Mouse (Mus musculus) Patski (cell line): ENCODE results near the gene Gltpd2. TPM values are rescaled to one million over a fixed set of nuclear protein-coding genes. Genes with fewer than 3 reads are reported as not detected.
A peak's percentile ranks its signal among the peaks of the same experiment; 100 is the strongest.
"Not testable (repeated sequence)": the region's sequence is repeated elsewhere in the genome, so short reads cannot be mapped to it uniquely, and the experiment has no call there.

Experiments
- ATAC-seq: fragments of 100-300 bp; one replicate; pipeline ENCODE4 v1.8.0; 2021
- CTCF ChIA-PET: fragments of 350-600 bp; sonication (Branson Sonifier 250); formaldehyde crosslinking; loops from one replicate; lab custom pipeline; 2022; ENCODE audit warnings: inconsistent platforms; lab: Charles Lee
- POLR2A ChIA-PET: fragments of 350-600 bp; sonication (Branson Sonifier 250); formaldehyde crosslinking; loops from one replicate; lab custom pipeline; 2022; ENCODE audit warnings: antibody characterized with exemption, inconsistent platforms; lab: Charles Lee
- DNase-seq: peaks from one replicate; pipeline ENCODE4 v3.0.0-alpha.2; 2011; ENCODE audit warnings: low read depth, low spot score
- H3K27me3 ChIP-seq: fragments of 371-371 bp; one replicate; pipeline ENCODE4 v1.5.1; 2021
- CTCF ChIP-seq: fragments of 100-300 bp; IDR thresholded peaks from one replicate; pipeline ENCODE4 v1.5.1; 2021
- in situ Hi-C: fragments of 300-500 bp; cut with MboI; formaldehyde crosslinking; loops from 3 replicates; pipeline ENCODE4 v1.11.1; 2018; ENCODE audit warnings: low pct_unique_long_range_greater_than_20kb, mixed read lengths
- polyA plus RNA-seq: library from polyadenylated mRNA; unstranded; gene quantifications from one replicate; pipeline ENCODE4 v1.2.3, GENCODE M21; 2021

Gltpd2 gene
- polyA plus RNA-seq, 1 experiment from 2014 or later = not detected

DNA sequence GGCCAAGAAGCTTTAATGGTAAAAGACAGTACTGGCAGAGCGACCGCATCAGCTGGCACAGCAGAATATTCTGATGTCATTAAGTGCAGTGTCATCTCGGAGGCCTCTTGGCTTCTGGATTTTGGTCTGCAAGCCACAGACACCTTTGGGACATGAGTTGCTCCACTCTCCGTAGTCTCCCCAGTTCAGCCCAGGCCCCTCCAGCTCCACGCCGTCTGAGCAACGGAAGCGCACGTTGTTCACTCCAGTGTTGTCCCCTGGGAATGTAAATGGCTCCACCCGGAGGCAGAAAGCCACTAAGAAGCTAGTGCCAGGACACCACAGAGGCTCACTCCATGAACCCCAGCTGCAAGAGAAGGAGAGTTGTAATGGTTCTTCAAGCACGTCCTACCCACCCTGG lies 5.5 kb upstream of the Gltpd2 start:
- H3K27me3 ChIP-seq = peaks cover 8% of the 10 kb centered on the region
- no peak for TF ChIP-seq CTCF
- in situ Hi-C loops = no loop called here
- ChIA-PET POLR2A (no interaction called here), CTCF (interaction anchor here (1.0 to 1.5 kb wide), 5 partner anchors 13 to 104 kb away, joined by 3 to 5 read pairs (median 3); no protein-coding TSS in a partner anchor)
- ATAC-seq = no peak
- no peak for DNase-seq

DNA sequence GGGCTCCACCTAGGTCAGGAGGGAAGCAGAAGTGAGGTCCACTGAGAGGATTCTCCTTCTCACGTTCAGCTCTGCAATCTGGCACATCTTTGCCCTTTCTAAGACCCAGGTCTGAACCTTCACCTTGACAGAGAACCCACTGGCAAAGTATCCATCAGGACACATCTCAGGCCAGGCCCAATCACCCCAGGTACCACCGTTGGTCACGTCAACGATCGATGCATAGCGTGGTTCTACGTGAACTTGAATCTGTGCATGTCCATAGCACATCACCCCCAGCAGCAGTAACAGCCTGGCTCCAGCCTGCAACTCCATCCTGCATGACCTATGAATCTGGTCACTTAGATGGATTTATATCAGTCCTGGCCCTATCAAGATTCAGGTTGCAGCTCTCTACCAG lies 4.7 kb upstream of the Gltpd2 start, which contains the start of gene Vmo1:
Vmo1 (minus strand) TSS at position 329 of the 400 bp plus-strand sequence.
- DNase-seq (no peak), ATAC-seq (no peak)
- POLR2A ChIA-PET = no interaction called here
- peaks cover 8% of the 10 kb centered on the region for H3K27me3 ChIP-seq
- in situ Hi-C loops = no loop called here
- TF ChIP-seq CTCF = no peak
- CTCF ChIA-PET = interaction anchor here (1.0 to 1.5 kb wide), 5 partner anchors 13 to 103 kb away, joined by 3 to 5 read pairs (median 3); no protein-coding TSS in a partner anchor

DNA sequence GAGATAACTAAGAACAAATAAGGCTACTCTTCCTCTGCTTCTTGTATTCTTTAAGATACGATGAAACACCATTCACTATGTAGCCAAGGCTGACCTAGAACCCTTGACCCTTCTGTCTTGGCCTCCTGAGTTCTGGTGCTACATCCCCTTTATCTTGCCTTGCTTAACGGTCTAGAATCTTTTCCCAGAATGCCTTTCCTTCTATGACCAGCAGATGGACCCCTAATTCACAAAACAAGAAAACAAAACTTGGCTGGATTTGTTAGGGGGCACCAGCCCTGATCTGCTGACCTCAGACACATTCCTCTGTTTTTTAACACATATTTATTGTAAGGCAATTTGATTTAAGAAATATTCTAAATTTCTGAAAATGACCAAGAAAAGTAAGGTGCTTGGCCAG lies 2.6 kb upstream of the Gltpd2 start:
- CTCF ChIA-PET = interaction anchor here (1.2 to 2.5 kb wide), 4 partner anchors 16 to 105 kb away, joined by 4 to 9 read pairs (median 4); no protein-coding TSS in a partner anchor
- peak; percentile 86 for TF ChIP-seq CTCF
- in situ Hi-C loops = loop anchor here (5.0 kb wide), 2 partner anchors 91 to 236 kb away; no protein-coding TSS in a partner anchor
- no peak for ATAC-seq
- H3K27me3 ChIP-seq = peaks cover 8% of the 10 kb centered on the region
- DNase-seq = no peak
- POLR2A ChIA-PET = no interaction called here

DNA sequence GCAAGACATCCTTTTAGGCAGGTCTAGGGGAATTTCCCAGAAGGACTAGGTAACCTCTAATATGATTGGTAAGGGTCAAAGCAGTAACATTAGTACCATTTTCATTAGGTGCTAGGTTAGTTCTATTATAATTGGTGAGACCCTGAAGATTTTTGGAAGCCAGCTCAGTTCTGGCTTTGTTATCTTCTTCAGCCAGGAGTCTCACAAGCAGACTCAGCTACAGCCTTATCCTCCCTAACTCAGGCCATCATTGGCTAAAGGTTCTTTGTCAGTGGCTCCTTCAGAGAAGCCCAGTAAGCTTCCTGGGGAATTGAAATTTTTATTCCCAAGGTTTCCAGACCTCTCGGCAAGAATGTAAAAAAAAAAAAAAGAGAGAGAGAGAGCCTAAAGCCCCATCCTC lies 560 bp upstream of the Gltpd2 start:
- ChIA-PET POLR2A (interaction anchor here (0.6 to 0.7 kb wide), 2 partner anchors 11 to 85 kb away, joined by 3 to 4 read pairs; no protein-coding TSS in a partner anchor), CTCF (interaction anchor here (0.6 to 1.9 kb wide), 5 partner anchors 66 to 134 kb away, joined by 3 to 6 read pairs (median 3); partner anchors contain the start of gene Med11)
- ATAC-seq (no peak), DNase-seq (no peak)
- TF ChIP-seq CTCF = no peak
- in situ Hi-C loops = loop anchor here (5.0 kb wide), 2 partner anchors 89 to 234 kb away; no protein-coding TSS in a partner anchor
- H3K27me3 ChIP-seq = peaks cover 2% of the 10 kb centered on the region

DNA sequence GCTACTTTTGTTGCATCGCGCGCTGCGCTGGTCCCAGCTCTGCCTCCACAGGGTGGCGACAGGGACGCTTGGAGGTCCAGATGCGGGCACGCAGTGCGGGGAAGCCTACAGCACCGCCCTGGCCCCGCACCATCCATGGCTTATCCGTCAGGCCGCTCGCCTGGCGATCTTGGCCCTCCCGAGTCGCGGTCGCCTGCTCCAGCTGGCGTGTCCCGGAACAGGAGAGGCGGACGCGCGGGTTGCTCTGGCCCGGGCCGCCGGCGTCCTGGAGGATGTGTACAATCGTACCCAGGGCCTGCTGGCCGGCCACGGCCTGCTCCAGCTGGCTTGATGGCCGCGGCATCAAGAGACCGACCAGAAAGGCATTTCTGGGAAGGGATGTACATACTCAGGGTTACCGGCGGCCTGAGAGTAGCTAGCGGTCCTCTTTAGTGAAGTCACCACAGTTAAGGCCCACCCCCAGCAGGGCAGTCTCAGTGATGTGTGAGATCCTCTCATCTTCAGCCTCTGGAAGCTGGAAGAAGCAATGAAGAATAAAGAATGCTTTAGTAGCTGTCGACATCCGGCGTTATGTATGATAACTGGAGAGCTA lies 1.3 kb downstream of the Gltpd2 start:
- no peaks in the 10 kb centered on the region for H3K27me3 ChIP-seq
- CTCF ChIA-PET = interaction anchor here (1.3 kb wide), 1 partner anchor 68 kb away, joined by 4 read pairs; no protein-coding TSS in a partner anchor
- in situ Hi-C loops = no loop called here
- ATAC-seq (no peak), DNase-seq (no peak)
- POLR2A ChIA-PET = interaction anchor here (1.0 kb wide), 1 partner anchor 90 kb away, joined by 3 read pairs; no protein-coding TSS in a partner anchor
- no peak for TF ChIP-seq CTCF

DNA sequence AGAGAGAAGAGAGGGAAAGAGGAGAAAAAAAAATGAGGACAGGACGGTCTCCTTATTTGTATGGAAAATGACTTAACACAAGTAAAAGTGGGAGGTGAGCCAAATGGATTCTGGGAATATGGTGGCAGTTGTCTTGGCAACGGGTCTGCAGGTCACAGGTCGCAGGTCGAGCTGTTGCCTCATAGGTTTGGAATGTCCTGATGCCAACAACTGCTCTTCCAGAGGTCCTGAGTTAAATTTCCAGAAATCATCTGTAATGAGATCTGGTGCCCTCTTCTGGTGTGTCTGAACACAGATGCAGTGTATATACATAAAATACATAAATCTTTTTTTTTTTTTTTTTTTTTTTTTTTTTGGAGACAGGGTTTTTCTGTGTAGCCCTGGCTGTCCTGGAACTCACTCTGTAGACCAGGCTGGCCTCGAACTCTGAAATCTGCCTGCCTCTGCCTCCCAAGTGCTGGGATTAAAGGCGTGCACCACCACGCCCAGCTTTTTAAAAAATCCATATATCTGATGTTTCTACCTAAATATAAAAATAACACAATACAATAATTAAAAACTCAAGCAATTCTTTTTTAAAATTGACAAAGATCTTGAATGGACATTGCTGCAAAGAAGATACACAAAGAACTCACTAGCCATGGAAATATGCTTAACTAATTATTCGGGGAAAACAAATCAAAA lies 4.5 kb downstream of the Gltpd2 start:
- POLR2A ChIA-PET, DNase-seq, in situ Hi-C loops: not testable (repeated sequence)

DNA sequence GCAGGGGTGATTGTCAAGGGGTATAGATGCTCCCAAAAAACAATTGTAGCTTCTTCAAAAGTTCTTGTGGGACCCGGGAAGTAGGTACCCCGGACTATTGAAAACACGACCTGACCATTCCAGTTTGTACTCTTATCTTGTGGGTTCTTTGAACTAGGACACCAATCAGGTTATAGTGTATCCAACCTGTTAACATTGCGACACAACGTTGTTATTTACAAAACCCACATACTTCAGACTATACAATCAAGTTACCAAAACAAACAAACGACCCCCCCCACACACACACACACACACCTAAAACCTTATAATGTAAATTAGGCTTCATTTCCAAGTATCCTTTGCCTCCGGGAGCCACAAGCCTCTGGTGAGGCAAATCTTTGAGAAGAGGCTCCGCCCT lies 5.8 kb downstream of the Gltpd2 start:
- ChIA-PET CTCF (interaction anchor here (0.9 to 2.2 kb wide), 2 partner anchors 73 to 233 kb away, joined by 3 to 6 read pairs; no protein-coding TSS in a partner anchor), POLR2A (interaction anchor here (0.6 to 0.8 kb wide), 4 partner anchors 61 to 598 kb away, joined by 3 to 9 read pairs (median 3); no protein-coding TSS in a partner anchor)
- ATAC-seq (no peak), DNase-seq (no peak)
- no peaks in the 10 kb centered on the region for H3K27me3 ChIP-seq
- TF ChIP-seq CTCF = no peak
- in situ Hi-C loops = no loop called here

More for the DNA sequence above, 4.5 kb downstream of the Gltpd2 start:
- CTCF ChIA-PET = interaction anchor here (0.6 kb wide), 1 partner anchor 223 kb away, joined by 3 read pairs; no protein-coding TSS in a partner anchor
- H3K27me3 ChIP-seq, ATAC-seq: not testable (repeated sequence)

DNA sequence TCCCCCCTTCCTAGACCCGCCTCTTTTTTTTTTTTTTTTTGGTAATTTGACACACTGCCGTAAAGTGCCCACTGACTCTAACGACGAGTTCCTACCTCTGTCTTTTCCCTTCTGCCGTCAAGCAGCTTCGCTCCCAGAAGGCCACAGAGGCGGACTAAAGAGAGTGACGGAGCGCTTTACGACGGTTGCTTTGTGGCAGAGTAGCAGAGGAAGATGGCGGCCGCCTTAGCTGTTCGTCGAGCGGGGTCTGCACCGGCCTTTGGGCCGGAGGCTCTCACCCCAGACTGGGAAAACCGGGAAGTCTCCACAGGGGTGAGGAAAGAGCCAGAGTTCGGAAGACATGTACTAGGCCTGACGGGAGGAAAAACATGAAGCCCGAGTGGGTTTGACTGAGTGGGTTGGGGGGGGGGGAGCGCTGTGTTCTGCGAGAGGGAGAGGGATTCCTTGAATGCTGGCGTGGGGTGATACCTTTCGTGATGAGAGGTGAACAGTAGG lies 6.2 kb downstream of the Gltpd2 start, which contains the start of gene Psmb6:
Psmb6 (plus strand) TSS at position 184 of the 495 bp plus-strand sequence.
- H3K27me3 ChIP-seq = no peaks in the 10 kb centered on the region
- CTCF ChIA-PET = interaction anchor here (0.9 to 2.2 kb wide), 2 partner anchors 73 to 232 kb away, joined by 3 to 6 read pairs; no protein-coding TSS in a partner anchor
- no peak for TF ChIP-seq CTCF
- DNase-seq (peak; percentile 89), ATAC-seq (peak; percentile 65)
- POLR2A ChIA-PET = interaction anchor here (0.6 to 0.8 kb wide), 4 partner anchors 61 to 598 kb away, joined by 3 to 9 read pairs (median 3); no protein-coding TSS in a partner anchor
- in situ Hi-C loops = no loop called here

DNA sequence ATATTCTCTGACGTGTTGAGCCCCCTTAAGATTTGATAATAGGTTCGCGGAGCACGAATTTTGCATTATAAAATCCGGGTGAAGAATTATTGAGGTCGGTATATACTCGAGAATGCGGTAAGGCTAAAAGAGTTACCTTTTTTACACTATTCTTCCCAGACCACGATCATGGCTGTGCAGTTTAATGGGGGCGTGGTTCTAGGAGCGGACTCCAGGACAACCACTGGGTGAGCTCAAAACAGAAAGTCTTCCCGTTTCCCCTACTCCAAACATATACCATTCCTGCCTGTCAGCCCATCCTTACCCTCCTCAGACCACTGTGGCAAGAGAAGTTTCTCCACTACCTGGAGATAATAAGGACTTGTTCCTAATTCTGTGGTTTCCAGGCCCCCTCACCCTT lies 6.7 kb downstream of the Gltpd2 start:
- in situ Hi-C loops = no loop called here
- DNase-seq (no peak), ATAC-seq (no peak)
- no peaks in the 10 kb centered on the region for H3K27me3 ChIP-seq
- TF ChIP-seq CTCF = no peak
- ChIA-PET POLR2A (no interaction called here), CTCF (interaction anchor here (2.2 kb wide), 1 partner anchor 72 kb away, joined by 6 read pairs; no protein-coding TSS in a partner anchor)

DNA sequence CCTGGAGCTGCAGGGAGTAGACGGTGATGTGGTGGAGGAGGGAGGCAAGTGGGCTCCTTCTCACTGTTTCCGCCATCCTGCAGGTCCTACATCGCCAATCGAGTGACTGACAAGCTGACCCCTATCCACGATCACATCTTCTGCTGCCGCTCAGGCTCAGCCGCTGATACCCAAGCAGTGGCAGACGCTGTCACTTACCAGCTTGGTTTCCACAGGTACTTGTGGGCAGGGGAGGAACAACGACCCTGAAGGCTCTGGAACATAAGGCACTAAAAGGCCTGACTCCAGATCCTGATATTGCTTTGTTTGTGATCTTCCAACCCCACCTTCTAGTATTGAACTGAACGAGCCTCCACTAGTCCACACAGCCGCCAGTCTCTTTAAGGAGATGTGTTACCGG lies 7.2 kb downstream of the Gltpd2 start:
- ATAC-seq = no peak
- H3K27me3 ChIP-seq = no peaks in the 10 kb centered on the region
- in situ Hi-C loops = no loop called here
- no peak for TF ChIP-seq CTCF
- POLR2A ChIA-PET = no interaction called here
- CTCF ChIA-PET = interaction anchor here (2.2 kb wide), 1 partner anchor 72 kb away, joined by 6 read pairs; no protein-coding TSS in a partner anchor
- DNase-seq = no peak
